Mouse (Mus musculus) spleen, adult 12 weeks (tissue): ENCODE results near the gene Csnk2b.
A peak's percentile ranks its signal among the peaks of the same experiment; 100 is the strongest.
"Not testable (repeated sequence)": the region's sequence is repeated elsewhere in the genome, so short reads cannot be mapped to it uniquely, and the experiment has no call there.

Experiments
- DNase-seq: peaks from one replicate; pipeline ENCODE4 v3.0.0; 2022; ENCODE audit warnings: low spot score

The Csnk2b gene

DNA sequence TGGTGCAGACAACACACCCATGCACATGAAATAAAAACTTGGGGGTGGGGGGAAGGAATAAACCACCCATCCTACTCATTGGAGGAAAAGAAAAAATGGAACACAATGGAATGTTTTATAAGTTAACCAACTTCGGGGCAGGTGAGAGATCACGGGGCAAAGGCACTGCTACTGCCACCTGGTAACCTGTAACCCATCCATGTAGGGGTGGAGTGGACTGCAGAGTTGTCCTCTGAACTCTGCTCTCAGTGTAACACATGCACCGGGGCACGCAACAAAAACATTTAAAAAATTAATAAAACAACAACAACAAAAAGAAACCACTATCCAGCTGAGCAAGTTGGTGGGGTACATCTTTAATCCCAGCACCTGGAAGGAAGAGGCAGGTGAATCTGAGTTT is 30.3 kb upstream of the Csnk2b start:
- DNase-seq = no peak

DNA sequence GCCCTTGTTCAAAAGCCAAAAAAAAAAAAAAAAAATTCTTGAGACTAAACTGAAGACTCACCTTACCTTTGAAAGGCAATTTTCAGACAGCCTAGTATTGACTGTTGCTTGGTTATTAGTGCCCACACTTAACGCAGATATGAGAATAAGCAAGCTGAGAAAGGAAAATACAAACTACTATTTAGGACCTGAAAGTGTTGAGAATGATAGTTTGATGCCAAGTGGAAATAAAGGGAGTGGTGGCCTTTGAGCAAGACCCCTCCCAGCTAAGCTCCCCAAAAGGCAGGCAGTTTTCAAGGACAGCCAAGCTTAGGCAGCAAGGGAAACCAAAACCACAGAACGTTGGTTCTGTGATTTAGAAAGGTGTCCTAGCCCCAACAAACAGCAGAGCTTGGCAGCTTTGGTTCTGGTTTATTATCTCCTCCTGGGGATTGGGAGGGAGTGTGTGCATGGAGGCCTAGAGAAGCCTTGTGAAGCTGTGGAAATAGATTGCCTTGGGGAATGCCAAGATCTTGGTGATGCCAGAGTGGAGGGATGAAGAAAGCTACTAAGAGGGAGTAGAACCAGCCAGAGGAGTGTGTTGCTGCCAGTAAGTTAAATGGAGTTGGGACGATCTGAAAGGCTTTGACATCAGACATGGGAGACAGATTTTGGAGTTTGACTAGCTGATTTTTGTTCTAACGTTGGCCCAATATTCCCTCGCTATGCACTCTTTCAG is 26.2 kb upstream of the Csnk2b start:
- no peak for DNase-seq

DNA sequence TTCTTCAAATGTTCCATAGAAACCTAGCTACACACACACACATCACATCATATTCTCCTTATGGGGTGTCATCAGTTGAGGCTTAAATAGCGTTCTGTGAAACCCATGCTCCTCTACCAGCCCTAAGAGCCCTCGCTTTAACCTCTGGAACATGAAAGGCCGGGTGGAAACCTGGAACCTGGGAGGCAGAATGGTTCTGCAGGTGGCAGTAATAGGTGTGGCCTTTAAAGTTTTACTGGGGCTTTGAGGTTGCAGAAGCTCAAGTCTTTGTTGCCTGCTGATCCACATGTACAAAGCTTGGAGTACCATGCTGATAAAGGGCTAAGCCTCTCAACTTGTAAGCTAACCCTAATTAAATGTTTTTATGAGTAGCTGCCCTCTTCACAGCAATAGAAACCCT is 25.5 kb upstream of the Csnk2b start:
- DNase-seq = no peak

DNA sequence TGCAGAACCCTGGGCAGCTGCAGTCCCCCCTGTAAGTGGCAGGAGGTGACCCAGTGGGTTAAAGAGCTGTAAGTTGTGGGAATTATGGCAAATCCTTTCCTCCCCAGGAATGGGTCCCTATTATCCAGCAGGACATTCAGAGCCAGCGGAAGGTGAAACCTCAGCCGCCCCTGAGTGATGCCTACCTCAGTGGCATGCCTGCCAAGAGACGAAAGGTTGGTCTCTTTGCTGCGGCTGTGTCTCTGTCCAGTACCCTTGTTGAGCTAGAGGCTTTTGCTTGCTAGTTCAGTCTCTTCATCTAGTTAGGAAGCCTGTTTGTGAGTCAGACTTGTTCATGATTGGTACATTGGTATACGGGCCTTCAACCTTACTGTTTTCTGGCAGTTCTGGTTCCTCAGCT is 24.3 kb upstream of the Csnk2b start:
- DNase-seq = no peak

DNA sequence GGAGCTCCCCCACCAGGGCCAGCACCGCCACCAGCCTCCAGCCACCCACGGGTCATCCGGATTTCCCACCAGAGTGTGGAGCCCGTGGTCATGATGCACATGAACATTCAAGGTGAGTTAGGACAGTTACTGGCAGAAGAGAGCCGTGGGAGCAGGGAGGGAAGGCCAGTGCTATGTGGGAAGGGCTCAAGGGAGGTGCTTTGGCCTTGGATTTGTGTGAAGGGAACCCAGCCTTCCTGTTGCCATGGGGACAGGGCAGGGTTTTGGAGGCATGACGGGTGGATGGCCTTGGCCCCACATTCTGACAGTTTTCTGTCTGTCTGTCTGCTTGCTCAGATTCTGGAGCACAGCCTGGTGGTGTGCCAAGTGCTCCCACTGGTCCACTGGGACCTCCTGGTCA is 20.1 kb upstream of the Csnk2b start:
- DNase-seq = no peak

DNA sequence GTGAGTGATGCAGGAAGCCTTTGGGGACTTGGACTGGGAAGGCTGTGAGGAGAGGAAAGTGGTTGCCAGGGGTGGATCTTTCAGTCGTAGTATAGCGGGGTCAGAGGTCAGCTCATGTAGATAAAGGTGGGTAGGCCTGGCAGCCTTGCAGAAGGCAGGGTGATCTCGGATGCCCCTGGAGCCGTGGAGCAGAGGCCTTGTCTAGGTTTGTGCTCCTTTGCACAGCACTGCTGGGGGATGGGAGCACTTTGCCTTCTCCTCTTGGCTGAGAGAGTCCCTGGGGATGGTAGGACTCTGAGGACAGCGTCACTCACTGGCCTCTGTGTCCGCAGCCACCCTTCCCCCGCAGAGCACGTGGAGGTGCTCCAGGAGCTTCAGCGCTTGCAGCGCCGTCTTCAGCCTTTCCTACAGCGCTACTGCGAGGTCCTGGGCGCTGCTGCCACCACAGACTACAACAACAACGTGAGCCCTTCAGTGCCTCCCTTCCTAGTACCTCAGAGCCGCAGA is 18.7 kb upstream of the Csnk2b start:
- no peak for DNase-seq

DNA sequence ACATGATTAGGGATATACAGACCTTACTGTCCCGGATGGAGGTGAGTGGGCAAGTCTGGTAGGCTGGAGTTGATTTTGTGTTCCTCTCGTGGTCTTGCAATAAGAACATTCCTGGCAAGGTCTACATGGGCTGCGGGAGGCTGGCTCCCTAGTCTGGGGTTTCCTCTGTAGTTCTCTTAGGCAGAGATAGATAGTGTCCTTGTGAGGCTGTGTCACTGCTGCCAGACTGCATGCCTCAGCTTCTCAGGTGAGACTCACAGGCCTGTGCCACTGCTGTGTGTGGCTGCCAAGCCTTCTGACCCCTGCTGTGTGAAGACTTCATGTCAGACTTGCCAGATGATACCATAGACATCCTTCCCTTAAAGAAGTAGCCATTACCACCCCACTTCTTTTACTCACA is 17.4 kb upstream of the Csnk2b start:
- DNase-seq = no peak

DNA sequence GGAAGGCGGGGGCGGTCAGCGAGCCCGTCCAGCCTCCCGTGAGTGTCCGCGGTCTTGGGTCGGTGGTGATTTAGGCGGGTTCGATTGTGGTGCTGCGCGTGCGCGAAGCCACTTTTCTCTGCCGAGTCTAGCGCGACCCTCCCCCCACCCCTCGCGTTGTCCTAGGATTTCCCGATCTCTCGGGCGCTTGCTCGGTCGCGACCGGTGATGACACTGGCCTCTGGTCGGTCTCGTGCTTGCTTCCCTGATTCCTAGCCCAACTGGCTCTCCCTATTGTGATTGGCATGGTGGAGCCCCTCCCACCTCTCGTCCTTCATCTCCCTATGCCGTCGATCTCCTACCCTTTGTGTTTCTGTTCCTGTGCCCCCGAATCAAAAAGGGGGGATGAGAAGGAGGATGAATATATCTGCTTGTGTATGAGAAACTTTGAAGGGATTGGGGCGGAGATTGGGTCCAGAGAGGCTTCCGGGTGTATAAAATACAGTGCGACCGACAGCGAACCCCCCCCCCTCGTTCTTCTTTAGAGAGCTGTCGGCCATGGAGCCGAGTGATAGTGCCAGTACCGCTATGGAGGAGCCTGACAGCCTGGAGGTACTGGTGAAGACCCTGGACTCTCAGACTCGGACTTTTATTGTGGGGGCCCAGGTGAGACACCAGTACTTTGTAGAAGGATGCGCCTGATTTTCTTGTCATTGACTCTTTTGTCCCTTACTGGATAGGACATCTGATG is 13.9 kb upstream of the Csnk2b start:
- DNase-seq = no peak

DNA sequence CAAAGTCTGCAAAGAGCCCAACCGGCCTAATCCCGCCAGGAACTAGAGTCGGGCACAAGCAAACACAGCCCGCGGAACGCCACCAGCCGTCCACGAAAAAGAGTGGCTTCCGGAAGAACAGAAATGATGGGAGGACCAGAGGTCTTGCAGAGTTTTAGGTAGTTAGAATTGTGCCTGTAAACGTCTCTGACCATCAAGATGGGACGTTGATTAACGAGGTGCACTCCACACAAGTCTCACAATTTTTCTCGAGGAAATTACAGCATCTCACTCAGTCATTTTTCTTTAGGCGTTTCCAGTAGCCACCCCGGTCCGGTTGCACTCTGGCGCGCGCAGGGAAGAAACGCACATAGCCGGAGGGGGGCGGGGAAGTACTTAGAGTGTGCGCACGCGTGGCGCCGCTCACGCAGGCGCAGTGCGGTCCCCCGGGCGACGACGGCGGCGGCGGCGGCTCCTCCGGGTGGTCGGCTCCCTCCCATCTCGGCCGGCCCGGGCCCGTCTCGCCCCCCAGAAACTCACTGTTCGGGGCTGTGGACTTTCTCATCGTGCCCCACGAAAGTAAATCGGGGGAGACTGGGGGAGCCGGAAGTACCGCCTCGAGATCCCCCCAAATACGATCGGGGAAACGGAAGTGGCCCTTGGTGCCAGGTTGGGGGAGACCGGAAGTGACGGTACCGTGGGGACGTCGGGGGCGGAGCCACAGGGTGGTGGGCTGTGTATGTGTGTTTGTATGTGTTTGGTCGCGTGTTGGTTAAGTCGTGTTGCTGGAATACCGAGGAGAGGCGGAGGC is 13.1 kb upstream of the Csnk2b start, which contains the start of gene Bag6:
Gene Bag6 (plus strand): TSS at position 378 of the 790 bp plus-strand sequence.
- DNase-seq = peak; percentile 95

DNA sequence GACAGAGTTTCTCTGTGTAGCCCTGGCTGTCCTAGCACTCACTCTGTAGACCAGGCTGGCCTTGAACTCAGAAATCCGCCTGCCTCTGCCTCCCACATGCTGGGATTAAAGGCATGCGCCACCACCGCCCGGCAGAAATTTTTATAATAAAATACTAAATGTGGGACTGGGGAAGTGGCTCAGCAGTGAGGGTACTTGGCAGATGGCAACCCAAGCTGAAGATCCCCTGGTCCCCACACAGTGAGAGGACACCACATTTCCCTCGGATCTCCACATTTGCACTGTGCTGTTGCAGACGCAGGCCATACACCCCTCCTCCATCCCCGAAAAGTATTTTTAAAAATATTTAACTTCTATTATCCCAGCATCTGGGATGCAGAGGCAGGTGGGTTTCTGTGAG is 11.7 kb upstream of the Csnk2b start:
- no peak for DNase-seq

DNA sequence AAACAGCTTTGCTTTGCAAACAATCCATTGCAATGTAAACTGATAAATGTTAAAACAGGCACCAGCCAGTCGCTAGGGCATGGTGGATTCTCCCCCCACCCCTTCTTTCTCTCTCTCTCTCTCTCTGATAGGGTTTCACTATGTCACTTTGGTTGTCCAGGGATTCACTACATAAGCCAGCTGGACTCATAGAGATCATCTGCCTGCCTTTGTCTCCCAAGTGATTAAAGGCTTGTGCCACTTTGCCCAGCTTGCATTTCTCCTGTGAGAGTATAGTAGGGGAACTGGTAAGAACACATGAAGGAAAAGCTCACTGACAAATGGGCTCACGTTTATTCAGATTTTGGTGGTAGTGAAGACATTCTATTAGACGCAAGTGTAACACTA is 10.3 kb upstream of the Csnk2b start:
- DNase-seq = no peak

DNA sequence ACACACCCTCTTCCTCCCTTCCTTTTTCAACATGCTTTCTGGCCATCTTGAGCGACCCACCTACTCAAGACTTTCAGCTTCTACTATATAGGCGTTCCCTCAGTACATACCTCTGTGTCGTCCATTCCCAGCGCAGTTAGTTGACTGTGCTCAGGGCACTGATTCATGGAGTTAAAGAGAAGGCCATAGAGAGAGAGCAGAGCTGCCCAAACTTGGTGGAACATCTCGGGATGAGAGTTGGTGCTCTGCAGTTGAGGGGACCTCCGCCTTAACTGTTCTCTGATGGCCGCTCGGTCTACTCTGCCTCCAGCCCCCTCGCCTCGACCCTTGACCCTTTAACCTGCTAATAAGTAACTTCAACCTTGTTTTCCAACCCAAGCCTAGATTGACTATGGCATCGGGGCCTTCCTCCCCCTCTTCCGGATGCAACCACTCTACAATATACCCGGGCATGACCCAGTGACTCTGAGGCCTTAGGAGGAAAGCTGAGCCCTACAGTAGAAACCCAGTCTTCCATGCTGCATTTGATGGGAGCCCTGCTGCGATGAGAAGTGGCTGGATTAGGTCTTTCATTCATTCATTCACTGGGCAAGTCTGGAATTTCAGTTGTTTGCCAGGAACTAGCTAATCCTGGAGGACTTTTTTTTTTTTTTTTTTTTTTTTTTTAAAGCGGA is 9.8 kb upstream of the Csnk2b start, which contains the start of gene Apom:
Gene Apom (minus strand): TSS at position 551 of the 674 bp plus-strand sequence.
- DNase-seq = no peak

DNA sequence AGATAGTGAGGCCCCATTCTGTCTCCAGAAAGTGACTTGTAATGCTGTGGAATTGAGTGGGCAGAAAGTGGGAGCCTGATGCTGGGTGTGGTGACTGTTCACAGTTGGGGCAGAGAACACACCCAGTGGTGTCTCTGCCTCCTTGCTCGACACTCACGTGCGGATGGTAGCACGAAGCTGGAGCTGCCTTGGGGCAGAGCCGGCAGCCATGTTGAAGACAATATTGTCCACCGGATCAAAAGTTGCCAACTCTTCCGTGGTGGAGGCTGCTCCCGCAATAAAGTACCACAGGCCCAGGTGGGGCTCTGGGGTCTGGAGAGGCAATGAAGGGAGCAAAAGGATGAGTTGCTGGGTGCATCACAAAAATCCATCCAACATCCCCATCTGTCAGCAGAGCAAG is 9.2 kb upstream of the Csnk2b start:
- DNase-seq = no peak

DNA sequence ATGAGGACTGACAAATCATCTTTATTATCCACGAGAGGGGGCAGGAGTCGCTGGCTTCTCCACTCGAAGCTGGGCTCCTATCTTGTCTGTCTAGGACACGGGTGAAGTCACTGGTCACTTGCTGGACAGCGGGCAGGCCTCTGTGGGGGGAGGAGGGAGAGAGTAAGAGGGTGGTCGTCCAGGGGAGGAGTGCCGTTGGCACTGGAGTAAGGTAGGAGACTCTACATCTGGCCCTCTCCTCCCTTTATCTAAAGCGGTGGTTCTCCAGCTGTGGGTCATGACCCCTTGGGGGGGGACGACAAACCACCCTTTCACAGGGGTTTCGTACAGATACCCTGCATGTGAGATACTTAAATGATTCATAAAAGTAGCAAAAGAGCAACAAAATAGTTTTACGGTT is 7.1 kb upstream of the Csnk2b start:
- DNase-seq = no peak

DNA sequence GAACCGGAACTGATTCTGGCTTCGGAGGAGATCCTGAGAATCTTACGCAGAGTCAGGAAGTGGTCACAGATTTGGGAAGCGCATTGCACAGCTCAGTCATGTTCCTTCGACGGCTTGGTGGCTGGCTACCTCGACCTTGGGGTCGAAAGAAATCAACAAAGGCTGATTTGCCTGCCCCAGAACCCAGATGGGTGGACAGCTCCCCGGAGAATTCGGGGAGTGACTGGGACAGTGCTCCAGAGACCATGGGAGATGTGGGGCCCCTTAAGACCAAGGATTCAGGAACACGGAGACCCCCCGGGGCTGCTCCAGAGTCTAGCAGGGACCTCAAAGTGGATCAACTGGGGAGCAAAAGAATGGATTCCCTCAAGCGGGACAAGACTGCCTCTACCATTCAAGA is 5.2 kb upstream of the Csnk2b start:
- no peak for DNase-seq

DNA sequence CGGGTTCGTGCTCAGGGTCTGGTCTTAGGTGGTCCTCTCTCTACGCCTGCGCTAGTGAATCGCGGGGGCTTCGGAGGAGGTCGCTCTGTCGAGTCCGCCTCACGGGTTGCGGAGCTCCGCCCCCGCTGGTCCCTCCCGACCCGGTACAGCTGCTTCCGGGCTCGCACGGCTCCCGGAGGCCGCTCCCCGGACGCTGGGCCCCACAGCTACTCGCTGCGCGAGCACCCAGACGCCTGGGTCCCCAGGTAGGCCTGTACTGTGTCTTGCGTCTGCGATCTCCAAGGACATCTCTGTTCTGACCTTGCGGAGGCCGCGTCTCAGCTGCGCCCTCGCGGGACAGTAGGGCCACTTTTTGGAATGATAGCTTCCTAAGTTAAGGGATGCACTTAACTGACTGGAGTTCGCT is 4.4 kb upstream of the Csnk2b start, which contains the start of gene D17H6S53E:
Gene D17H6S53E (plus strand): TSS at position 168 of the 406 bp plus-strand sequence.
- peak; percentile 61 for DNase-seq

DNA sequence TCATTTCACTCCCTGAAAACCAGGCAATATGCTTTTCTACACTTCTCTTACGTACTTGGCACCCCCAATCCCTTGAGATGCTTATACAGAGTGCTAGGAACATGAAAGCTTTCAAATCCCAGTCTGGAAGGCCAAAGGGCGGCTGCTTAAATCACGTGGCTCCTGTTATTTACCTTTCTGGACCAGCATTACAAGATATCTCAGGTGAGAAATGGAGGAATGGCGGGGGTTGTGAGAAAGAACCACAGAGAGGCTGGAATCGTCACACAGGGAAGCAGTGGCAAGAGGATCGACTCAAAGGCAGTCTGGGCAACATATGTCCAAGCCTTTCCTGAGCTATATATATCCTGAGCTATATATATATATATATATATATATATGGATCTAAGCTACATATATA is 3.7 kb upstream of the Csnk2b start:
- no peak for DNase-seq

DNA sequence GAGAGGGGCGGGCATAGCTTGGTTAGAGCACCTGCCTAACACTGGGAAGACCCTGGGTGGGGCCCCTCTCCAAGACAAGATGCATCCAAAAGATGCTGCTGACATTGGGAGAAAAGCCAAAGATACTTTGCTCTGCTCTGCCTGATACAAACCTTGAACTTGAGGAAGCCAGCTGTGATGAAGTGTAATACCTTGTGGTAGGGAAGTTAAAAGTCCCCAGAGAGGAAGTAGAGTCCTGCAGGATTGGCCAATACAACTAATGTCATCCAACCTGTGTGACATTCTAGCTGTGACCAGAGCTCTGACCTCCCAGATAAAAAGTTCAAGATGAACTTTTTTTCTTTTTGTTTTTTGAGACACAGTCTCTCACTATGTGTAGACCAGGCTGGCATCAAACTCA is 3.2 kb upstream of the Csnk2b start:
- DNase-seq = no peak

DNA sequence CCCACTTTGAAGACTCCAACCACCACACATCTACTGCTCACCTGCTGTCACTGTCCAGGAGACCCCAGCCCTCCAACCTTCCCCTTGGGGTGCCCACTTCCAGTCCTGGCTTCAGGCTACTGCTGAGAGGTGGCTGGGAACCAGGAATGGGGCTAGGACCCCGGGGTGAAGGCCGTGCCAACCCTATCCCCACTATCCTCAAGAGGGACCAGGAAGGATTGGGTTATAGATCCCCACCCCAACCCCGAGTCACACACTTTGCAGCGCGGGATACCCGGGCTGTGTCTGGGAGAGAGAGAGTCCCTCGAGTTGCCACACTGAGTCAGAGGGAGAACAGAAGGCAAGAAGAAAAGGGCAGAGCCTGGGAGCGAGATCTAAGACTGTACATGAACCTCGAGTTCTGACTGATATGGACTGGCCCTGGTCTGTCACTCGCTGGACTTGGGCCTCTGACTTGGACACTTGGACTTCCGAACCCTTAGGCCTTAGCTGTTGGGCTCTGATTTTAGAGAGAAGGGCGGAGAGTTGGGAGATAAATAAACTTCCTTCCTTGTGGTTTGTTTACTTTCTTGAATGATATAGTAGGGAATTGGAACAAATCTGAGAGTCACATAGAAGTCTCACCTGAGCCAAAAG is 2.5 kb upstream of the Csnk2b start:
- DNase-seq = not testable (repeated sequence)

DNA sequence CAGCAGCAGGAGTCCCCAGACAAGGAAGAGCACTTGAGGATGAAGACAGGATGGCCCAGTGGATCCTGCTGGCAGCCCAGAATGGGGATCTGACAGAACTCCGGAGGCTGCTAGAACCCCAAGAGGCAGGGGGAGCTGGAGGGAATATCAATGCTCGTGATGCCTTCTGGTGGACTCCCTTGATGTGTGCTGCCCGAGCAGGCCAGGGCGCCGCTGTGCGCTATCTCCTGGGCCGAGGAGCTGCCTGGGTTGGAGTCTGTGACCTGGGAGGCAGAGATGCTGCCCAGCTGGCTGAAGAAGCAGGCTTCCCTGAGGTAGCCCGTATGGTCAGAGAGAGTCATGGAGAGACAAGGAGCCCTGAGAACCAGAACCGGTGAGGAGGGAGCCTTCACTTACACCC is 1.4 kb upstream of the Csnk2b start:
- not testable (repeated sequence) for DNase-seq

DNA sequence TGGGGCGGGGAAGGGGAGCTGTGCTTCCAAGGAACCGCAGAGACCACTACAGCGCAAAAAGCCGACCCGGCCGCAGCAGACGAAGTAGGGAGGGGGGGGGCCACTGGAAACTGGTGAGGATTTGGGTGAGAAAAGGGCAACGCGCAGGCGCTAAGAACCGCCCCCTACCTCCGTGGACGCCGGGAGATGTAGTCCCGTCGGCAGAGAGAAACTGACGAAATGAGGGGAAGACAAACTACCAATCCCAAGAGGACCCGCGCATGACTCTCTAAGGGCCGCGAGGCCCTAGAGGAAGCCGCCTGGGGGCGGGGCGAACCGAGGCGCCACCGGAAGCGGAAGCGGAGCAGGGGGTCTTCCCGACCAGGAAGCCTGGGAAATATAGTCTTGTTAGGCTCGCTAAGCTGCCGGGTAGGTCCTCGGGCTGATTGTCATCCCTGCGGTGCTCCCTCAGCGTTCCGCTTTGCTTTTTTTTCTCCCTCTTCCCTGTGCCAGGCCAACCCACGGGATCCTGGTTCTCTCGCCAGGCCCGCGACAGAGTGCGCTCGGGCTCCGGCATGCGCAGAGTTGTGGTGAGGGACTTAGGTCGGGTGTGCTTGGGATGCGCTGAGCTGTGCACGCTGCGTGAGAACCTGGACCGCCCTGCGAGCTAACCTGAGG is 582 bp downstream of the Csnk2b start, which contains the start of gene Gpank1:
Gene Gpank1 (plus strand): TSS at position 313 of the 657 bp plus-strand sequence.
- peak; percentile 91 for DNase-seq
